Mouse (Mus musculus): ENCODE results near the gene Sympk. TPM values are rescaled to one million over a fixed set of nuclear protein-coding genes. Genes with fewer than 3 reads are reported as not detected.

Sympk gene
- 29.6 and 30.3 TPM in 2 replicates for polyA plus RNA-seq (2015; fragmentation: Nextera tagmentation; extraction: Ambion mirVana)

DNA sequence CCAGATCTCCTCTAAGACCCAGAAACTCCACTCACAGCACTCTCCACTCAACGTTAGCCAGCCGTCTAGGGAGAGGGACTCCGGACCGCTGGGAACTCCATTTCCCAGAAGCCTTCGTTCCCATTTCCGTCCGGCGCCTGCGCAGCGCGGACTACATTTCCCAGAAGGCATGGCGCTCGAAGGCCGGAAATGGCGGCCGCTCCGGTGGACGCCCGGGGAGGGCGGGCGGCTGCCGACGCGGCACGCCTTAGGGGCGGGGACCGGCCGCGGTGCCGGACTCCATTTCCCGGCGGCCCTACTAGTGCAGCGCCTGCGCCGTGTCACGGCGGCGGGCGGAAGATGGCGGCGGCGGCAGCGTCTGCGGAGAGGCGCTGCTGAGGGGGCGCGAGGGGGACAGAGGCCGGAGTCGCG is at the start of gene Sympk:
Gene Sympk (plus strand): TSS at position 282 of the 411 bp plus-strand sequence.
- H3K9me3 ChIP-seq = no peaks in the 10 kb centered on the region
- H3K4me1 ChIP-seq (replicated peaks) = peaks cover 18% of the 10 kb centered on the region
- peak; percentile 92 for ATAC-seq
- H3K27ac ChIP-seq = peak within 1 kb of the TSS; percentile 69
- peak within 1 kb of the TSS; percentile 92 for H3K4me3 ChIP-seq (replicated peaks)
- under 1% methylated on average over 45 of the region's 50 CpGs for WGBS
- peaks cover 28% of the 10 kb centered on the region for H3K27me3 ChIP-seq (replicated peaks)
- peak within 1 kb of the TSS; percentile 76 for H3K4me2 ChIP-seq (replicated peaks)
- no peaks in the 10 kb centered on the region; the same call in 1 of the 2 replicates for H3K36me3 ChIP-seq
- H3K9ac ChIP-seq = peak within 1 kb of the TSS; percentile 90

DNA sequence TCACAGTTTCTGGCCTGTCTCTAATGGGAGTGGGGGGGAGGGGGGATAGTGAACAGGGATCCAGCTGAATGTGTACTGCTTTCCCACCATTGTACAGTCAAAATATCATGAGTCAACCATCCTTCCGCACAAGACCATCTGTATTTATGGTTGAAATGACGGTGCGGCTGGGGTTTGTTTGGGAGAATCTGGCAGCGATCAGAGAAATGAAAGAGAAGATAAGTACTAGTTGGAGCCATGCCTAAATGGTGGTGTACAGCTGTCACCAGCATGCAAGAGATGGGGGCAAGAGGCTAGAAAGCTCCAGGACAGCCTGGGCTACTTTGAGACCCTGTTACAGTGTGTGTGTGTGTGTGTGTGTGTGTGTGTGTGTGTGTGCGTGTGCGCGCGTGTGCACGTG is 45.8 kb upstream of the Sympk start:
- peaks cover under 1% of the 10 kb centered on the region; the same call in 1 of the 2 replicates for H3K27me3 ChIP-seq (replicated peaks)
- no peaks in the 10 kb centered on the region for H3K36me3 ChIP-seq
- H3K4me3 ChIP-seq (replicated peaks) = no peak overlapping the region
- no peaks in the 10 kb centered on the region for H3K9me3 ChIP-seq
- 71% methylated on average over 9 of the region's 9 CpGs for WGBS
- H3K4me2 ChIP-seq (replicated peaks) = no peak overlapping the region
- H3K4me1 ChIP-seq (replicated peaks) = no peaks in the 10 kb centered on the region
- ATAC-seq = no peak
- no peak overlapping the region for H3K9ac ChIP-seq
- H3K27ac ChIP-seq = no peak overlapping the region

DNA sequence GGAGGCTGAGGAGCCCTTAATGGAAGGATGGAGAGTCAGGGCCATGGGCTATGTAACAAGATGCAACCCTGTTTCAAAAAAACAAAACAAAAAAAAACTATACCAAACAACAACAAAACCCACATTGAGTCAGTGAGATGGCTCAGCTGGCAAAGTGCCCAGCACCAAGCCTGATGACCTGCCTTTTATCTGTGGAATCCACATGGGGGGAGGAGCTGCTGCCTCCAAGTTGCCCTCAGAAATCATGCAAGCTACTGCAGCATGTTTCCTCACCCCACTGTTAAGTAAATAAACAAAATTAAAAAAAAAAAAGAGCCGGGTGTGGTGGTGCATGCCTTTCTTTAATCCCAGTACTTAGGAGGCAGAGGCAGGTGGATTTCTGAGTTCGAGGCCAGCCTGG is 37.7 kb upstream of the Sympk start:
- no peaks in the 10 kb centered on the region for H3K9me3 ChIP-seq
- H3K36me3 ChIP-seq = no peaks in the 10 kb centered on the region
- H3K27ac ChIP-seq = no peak overlapping the region
- H3K4me1 ChIP-seq (replicated peaks) = peaks cover 1% of the 10 kb centered on the region; the same call in 1 of the 2 replicates
- no peak overlapping the region for H3K4me2 ChIP-seq (replicated peaks)
- H3K4me3 ChIP-seq (replicated peaks) = no peak overlapping the region
- no peak for ATAC-seq
- 64% methylated on average over 2 of the region's 2 CpGs for WGBS
- no peak overlapping the region for H3K9ac ChIP-seq
- H3K27me3 ChIP-seq (replicated peaks) = peaks cover 7% of the 10 kb centered on the region; the same call in 1 of the 2 replicates

DNA sequence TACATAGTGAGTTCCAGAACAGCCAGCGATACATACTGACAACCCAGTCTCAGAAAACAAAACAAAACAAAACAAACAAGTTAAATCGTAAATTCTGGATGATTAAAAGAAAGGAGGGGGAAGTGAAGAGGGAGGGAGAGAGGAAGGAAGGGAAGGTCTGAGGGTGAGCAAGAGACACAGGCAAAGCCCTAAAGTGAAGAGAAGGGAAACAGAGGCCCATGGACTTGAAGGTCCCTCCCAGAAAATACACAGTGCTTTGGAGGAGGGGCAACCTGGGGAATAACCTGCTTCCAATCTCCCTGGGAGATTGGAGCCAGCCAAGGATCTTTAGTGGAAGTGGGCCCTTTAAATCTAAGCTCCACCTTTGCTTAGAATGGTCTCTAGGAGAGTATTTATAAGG is 37.1 kb upstream of the Sympk start, which contains the start of gene Nanos2:
Gene Nanos2 (plus strand): TSS at position 301 of the 400 bp plus-strand sequence.
- Histone ChIP-seq H3K27me3 (replicated peaks) (peaks cover 11% of the 10 kb centered on the region), H3K27ac (no peak within 1 kb of the TSS), H3K4me3 (replicated peaks) (no peak within 1 kb of the TSS), H3K36me3 (no peaks in the 10 kb centered on the region), H3K9ac (no peak within 1 kb of the TSS), H3K4me1 (replicated peaks) (peaks cover 7% of the 10 kb centered on the region), H3K4me2 (replicated peaks) (no peak within 1 kb of the TSS), H3K9me3 (no peaks in the 10 kb centered on the region)
- WGBS = 49% methylated on average over 2 of the region's 2 CpGs
- no peak for ATAC-seq

DNA sequence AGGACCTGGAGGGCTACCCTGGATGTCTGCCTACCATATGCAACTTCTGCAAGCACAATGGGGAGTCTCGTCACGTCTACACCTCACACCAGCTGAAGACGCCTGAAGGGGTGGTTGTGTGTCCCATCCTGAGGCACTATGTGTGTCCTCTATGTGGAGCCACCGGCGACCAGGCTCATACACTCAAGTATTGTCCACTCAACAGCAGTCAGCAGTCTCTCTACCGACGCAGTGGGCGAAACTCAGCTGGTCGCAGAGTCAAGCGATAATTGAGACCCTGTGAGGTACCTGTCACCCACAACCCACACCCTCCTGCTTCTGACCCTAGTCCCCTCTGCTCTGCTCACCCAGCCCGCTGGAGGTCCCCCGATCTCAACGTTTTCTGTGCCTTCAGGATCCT is 36.4 kb upstream of the Sympk start:
- peaks cover 17% of the 10 kb centered on the region for H3K27me3 ChIP-seq (replicated peaks)
- no peak overlapping the region for H3K4me3 ChIP-seq (replicated peaks)
- H3K4me1 ChIP-seq (replicated peaks) = peaks cover 11% of the 10 kb centered on the region
- H3K36me3 ChIP-seq = no peaks in the 10 kb centered on the region
- no peak overlapping the region for H3K27ac ChIP-seq
- no peak overlapping the region for H3K9ac ChIP-seq
- H3K9me3 ChIP-seq = no peaks in the 10 kb centered on the region
- 72% methylated on average over 13 of the region's 13 CpGs for WGBS
- ATAC-seq = no peak
- no peak overlapping the region for H3K4me2 ChIP-seq (replicated peaks)

DNA sequence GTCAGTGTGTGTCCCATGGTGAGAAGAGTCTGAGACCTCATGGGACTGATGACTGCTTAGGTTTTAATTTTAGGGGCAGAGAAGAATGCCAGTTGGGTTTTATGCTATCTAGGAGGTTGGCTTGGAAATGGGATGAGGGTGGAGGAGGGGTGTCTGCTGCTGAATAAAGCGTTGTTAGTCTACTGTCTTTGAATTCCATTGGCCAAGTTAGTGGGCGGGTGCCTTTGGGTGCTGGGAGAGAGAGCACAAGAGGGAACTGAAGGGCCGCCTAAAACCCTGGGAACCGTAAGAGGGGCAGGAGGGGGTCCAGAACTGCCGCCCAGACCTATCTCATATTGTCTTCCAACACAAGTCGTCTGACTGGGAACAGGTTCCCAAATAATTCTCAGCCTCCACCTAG is 35.4 kb upstream of the Sympk start:
- ATAC-seq = no peak
- Histone ChIP-seq H3K4me3 (replicated peaks) (no peak overlapping the region), H3K27ac (no peak overlapping the region), H3K4me1 (replicated peaks) (peaks cover 11% of the 10 kb centered on the region), H3K9ac (no peak overlapping the region), H3K36me3 (no peaks in the 10 kb centered on the region), H3K27me3 (replicated peaks) (peaks cover 22% of the 10 kb centered on the region), H3K9me3 (no peaks in the 10 kb centered on the region), H3K4me2 (replicated peaks) (no peak overlapping the region)
- WGBS = 66% methylated on average over 6 of the region's 6 CpGs

DNA sequence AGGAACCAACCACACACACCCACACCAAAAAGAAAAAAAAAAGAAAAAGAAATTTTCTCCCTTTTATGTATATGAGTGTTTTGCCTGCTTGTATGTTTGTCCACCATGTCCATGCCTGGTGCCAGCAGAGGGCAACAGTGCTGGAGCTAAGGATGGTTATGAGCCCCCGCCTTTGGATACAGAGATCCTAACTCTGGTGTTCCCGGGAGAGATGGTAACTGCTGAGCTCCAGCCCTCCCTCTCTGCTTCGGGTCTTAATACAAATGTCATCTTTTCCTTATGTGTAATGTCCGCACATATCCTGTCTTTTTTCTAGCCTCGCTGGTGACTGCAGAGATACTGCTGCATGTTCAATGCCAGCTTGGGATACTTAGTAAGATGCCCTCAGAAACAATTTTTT is 34.2 kb upstream of the Sympk start:
- no peak for ATAC-seq
- H3K4me3 ChIP-seq (replicated peaks) = 0 out of 2 replicates have a peak overlapping the region, but pooled peaks have one; percentile 47
- H3K36me3 ChIP-seq = no peaks in the 10 kb centered on the region
- 9% methylated on average over 5 of the region's 5 CpGs for WGBS
- peaks cover 11% of the 10 kb centered on the region for H3K4me1 ChIP-seq (replicated peaks)
- H3K9ac ChIP-seq = no peak overlapping the region
- H3K27me3 ChIP-seq (replicated peaks) = peaks cover 22% of the 10 kb centered on the region
- no peak overlapping the region for H3K27ac ChIP-seq
- H3K4me2 ChIP-seq (replicated peaks) = peak overlapping the region; percentile 93
- H3K9me3 ChIP-seq = no peaks in the 10 kb centered on the region

DNA sequence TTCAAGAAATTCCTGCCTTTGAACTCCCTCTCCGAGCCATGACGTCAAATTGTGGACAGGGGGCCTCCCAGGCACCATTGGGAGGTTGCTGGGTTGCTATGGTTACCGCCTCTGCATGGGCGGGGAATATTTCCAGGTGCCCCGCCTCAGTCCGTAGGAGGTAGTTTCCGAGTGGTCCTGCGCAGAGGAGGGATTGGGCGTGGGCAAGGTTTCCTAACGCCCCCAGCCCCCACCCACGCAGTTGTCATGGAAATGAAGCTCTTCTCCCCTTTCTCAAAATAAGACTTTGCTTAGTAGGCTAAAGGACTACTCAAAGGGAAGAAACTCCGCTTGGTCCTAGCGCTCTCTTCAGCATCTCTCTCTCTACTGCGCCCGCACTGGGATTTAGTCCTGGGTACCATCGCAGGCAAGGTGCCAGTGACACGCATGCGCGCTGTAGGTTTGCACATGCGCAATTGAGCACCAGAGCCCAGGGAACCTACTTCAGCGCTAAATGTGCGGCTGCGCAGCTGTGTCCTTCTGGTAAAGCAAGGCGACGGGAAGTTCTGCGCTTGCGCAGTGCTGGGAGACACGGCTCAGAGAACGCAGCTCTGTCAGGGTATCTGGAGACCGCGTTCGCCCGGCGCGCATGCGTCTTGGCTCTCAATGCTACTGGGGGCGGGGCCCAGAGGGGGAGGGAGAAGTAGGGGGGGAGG is 33.4 kb upstream of the Sympk start, which contains the start of gene Mypop:
Gene Mypop (plus strand): TSS at position 645 of the 695 bp plus-strand sequence.
- Histone ChIP-seq H3K27me3 (replicated peaks) (peaks cover 22% of the 10 kb centered on the region), H3K4me3 (replicated peaks) (peak within 1 kb of the TSS; percentile 47), H3K27ac (peak within 1 kb of the TSS; percentile 54), H3K36me3 (no peaks in the 10 kb centered on the region), H3K4me1 (replicated peaks) (peaks cover 11% of the 10 kb centered on the region), H3K9me3 (no peaks in the 10 kb centered on the region), H3K4me2 (replicated peaks) (peak within 1 kb of the TSS; percentile 93), H3K9ac (peak within 1 kb of the TSS; percentile 59)
- WGBS = under 1% methylated on average over 36 of the region's 37 CpGs
- peak; percentile 96 for ATAC-seq

DNA sequence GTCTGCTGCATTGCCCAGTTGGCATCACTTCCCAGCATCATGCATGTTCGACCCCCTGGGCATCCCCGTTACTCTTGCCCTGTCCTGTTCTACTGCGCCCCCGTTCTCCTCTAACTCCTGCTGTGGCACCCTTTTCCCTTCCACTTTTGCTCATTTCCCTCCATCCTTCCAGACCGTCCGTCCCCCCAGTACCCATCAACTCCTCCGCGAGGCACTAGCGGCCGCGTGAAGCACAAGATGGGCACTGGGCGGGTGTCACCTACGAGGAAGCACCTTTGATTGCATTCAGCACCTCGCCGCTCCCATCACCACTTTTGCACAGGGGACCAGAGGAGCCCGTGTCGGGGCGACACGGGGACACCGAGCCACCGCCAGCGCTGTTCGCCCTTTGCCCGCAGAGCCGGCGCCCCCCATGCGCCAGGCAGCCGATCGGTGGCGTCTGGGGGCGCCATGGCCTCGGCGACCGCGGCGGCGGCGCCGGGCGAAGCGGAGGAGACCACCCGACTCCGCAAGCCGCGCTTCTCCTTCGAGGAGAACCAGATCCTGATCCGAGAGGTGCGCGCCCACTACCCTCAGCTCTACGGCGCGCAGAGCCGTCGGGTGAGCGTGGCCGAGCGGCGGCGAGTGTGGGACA is 32.4 kb upstream of the Sympk start:
- ATAC-seq = peak; percentile 3; the same call in 1 of the 2 replicates
- Histone ChIP-seq H3K9ac (peak overlapping the region; percentile 59), H3K27ac (no peak overlapping the region), H3K4me3 (replicated peaks) (peak overlapping the region; percentile 47), H3K36me3 (no peaks in the 10 kb centered on the region), H3K27me3 (replicated peaks) (peaks cover 22% of the 10 kb centered on the region), H3K4me2 (replicated peaks) (peak overlapping the region; percentile 93), H3K4me1 (replicated peaks) (peaks cover 11% of the 10 kb centered on the region), H3K9me3 (no peaks in the 10 kb centered on the region)
- under 1% methylated on average over 58 of the region's 59 CpGs for WGBS

DNA sequence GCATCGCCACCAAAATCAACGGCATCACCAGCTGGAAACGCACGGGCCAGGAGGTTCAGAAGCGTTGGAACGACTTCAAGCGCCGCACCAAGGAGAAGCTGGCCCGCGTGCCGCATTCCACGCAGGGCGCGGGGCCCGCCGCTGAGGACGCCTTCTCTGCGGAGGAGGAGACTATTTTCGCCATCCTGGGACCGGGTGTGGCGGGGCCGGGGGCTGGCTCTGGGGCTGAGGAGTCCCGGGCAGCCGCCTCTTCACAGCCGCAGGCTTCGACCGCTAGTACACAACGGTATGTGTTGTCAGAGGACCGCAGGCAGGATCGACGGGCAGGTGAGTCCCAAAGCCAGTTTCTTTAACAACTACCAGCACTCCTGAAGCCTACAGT is 31.9 kb upstream of the Sympk start:
- no peaks in the 10 kb centered on the region for H3K36me3 ChIP-seq
- peak overlapping the region; percentile 93 for H3K4me2 ChIP-seq (replicated peaks)
- peak overlapping the region; percentile 59 for H3K9ac ChIP-seq
- H3K9me3 ChIP-seq = no peaks in the 10 kb centered on the region
- H3K27me3 ChIP-seq (replicated peaks) = peaks cover 22% of the 10 kb centered on the region
- H3K4me1 ChIP-seq (replicated peaks) = peaks cover 11% of the 10 kb centered on the region
- no peak overlapping the region for H3K27ac ChIP-seq
- peak overlapping the region; percentile 47 for H3K4me3 ChIP-seq (replicated peaks)
- WGBS = 4% methylated on average over 31 of the region's 31 CpGs
- no peak for ATAC-seq

DNA sequence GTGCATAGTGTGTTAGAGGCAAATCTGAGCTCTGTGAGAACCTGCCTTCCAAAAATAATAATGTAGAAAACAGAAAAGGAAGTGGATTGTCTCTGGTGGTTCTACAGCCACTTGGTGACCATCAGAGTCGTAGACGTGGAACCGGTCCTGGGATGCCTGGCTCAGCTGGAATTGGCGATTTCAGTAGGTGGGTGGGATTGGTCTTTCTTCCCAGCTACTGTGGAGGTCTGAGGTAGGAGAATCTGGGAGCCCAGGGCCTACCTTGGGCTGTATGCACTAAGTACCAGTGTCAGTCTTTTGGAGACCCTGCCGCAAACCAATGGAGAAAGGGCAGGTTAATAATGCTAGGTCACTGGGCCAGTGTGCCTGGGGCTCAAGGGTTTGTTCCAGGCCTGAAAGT is 31.1 kb upstream of the Sympk start:
- peaks cover 18% of the 10 kb centered on the region for H3K27me3 ChIP-seq (replicated peaks)
- no peak for ATAC-seq
- peaks cover 11% of the 10 kb centered on the region for H3K4me1 ChIP-seq (replicated peaks)
- H3K27ac ChIP-seq = no peak overlapping the region
- H3K36me3 ChIP-seq = no peaks in the 10 kb centered on the region
- no peak overlapping the region for H3K9ac ChIP-seq
- H3K4me3 ChIP-seq (replicated peaks) = no peak overlapping the region
- no peaks in the 10 kb centered on the region for H3K9me3 ChIP-seq
- peak overlapping the region; percentile 93; the same call in 1 of the 2 replicates for H3K4me2 ChIP-seq (replicated peaks)
- WGBS = 91% methylated on average over 5 of the region's 5 CpGs

DNA sequence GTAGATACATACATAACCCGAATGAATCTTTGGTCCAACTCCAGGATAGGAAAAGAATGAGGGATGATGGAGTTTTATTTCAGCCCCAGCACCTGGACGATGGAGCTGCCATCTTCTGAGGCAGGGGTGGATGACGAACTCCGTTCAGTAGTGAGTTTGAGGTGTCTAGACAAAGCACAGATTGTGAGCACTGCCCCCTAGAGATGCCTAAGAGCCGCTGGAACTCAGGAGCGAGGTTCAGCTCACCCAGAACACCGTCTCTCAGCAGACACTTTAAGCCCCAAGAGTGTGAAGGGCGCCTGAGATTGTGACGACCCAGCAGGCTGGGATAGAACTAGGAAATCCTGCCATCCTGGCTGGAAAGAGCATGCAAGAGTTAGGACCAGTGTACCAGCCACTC is 25.3 kb upstream of the Sympk start:
- no peak overlapping the region for H3K4me2 ChIP-seq (replicated peaks)
- H3K4me3 ChIP-seq (replicated peaks) = no peak overlapping the region
- H3K27me3 ChIP-seq (replicated peaks) = no peaks in the 10 kb centered on the region
- H3K9me3 ChIP-seq = no peaks in the 10 kb centered on the region
- H3K36me3 ChIP-seq = no peaks in the 10 kb centered on the region
- WGBS = 49% methylated on average over 9 of the region's 9 CpGs
- no peak overlapping the region for H3K9ac ChIP-seq
- ATAC-seq = no peak
- H3K4me1 ChIP-seq (replicated peaks) = peaks cover 21% of the 10 kb centered on the region
- H3K27ac ChIP-seq = no peak overlapping the region

Measured in intestine, embryonic 15.5 days (tissue).